Mouse (Mus musculus) MEL (cell line): ENCODE measurements around the gene Ap4s1. TPM values are rescaled to one million over a fixed set of nuclear protein-coding genes. Genes with fewer than 3 reads are reported as not detected.

Experiments
- DNase-seq: peaks from one replicate; pipeline ENCODE4 v3.0.0; 2011; ENCODE audit warnings: low read depth, low spot score
- H3K27ac ChIP-seq: 2 replicates; pipeline ENCODE4 v1.5.1; 2012; ENCODE audit warnings: low read depth, mild to moderate bottlenecking, control low read depth, low read length, moderate library complexity; ENCODE audit not compliant: control insufficient read depth
- H3K27me3 ChIP-seq, 2 experiments: fragments of 150-350 bp in 1 of 2; sonication (generic) in 1 of 2; 2 replicates each; pipeline ENCODE4 v1.6.1; 2012; ENCODE audit warnings: low read length in 2 of 2, mild to moderate bottlenecking in 2 of 2, improper control_type of control experiment in 1 of 2, moderate library complexity in 1 of 2; ENCODE audit not compliant: insufficient read depth in 2 of 2, control insufficient read depth in 1 of 2
- H3K36me3 ChIP-seq, 2 experiments: 2 replicates each; pipeline ENCODE4 v1.6.1; 2012 to 2014; ENCODE audit warnings: low read length in 2 of 2, improper control_type of control experiment in 1 of 2, inconsistent platforms in 1 of 2, mild to moderate bottlenecking in 1 of 2; ENCODE audit not compliant: insufficient read depth in 2 of 2, control insufficient read depth in 1 of 2
- H3K4me1 ChIP-seq, 2 experiments: fragments of 150-350 bp in 1 of 2; sonication (generic) in 1 of 2; 2 replicates each; pipeline ENCODE4 v1.6.1; 2012; ENCODE audit warnings: low read length in 2 of 2, improper control_type of control experiment in 1 of 2, mild to moderate bottlenecking in 1 of 2; ENCODE audit not compliant: insufficient read depth in 2 of 2, control insufficient read depth in 1 of 2
- H3K4me3 ChIP-seq, 2 experiments: fragments of 150-350 bp in 1 of 2; sonication (generic) in 1 of 2; 2 replicates each; pipeline ENCODE4 v1.5.1; 2012; ENCODE audit warnings: low read depth in 2 of 2, low read length in 2 of 2, mild to moderate bottlenecking in 2 of 2, moderate library complexity in 2 of 2, control low read depth in 1 of 2, improper control_type of control experiment in 1 of 2; ENCODE audit not compliant: control insufficient read depth in 1 of 2, insufficient read depth in 1 of 2
- H3K79me2 ChIP-seq: 2 replicates; pipeline ENCODE4 v1.6.1; 2012; ENCODE audit warnings: mild to moderate bottlenecking, low read length, moderate library complexity; ENCODE audit not compliant: control insufficient read depth, poor library complexity, insufficient read depth
- H3K9ac ChIP-seq: 2 replicates; pipeline ENCODE4 v1.6.1; 2012; ENCODE audit warnings: low read depth, mild to moderate bottlenecking, control low read depth, low read length, moderate library complexity; ENCODE audit not compliant: control insufficient read depth, poor library complexity, severe bottlenecking
- H3K9me3 ChIP-seq: fragments of 150-350 bp; sonication (generic); replicated peaks from 2 replicates; pipeline ENCODE4 v1.6.1; 2012; ENCODE audit warnings: mild to moderate bottlenecking, low read length, improper control_type of control experiment, moderate library complexity; ENCODE audit not compliant: insufficient read depth
- BHLHE40 ChIP-seq: IDR thresholded peaks from 2 replicates; pipeline ENCODE4 v1.6.1; 2012; ENCODE audit warnings: low read depth, mild to moderate bottlenecking, inconsistent platforms, low read length, improper control_type of control experiment, borderline replicate concordance
- CHD1 ChIP-seq: IDR thresholded peaks from 2 replicates; pipeline ENCODE4 v1.6.1; 2012; ENCODE audit warnings: low read depth, mild to moderate bottlenecking, inconsistent platforms, low read length, improper control_type of control experiment
- ELF1 ChIP-seq: IDR thresholded peaks from 2 replicates; pipeline ENCODE4 v1.6.1; 2014; ENCODE audit warnings: low read depth, mild to moderate bottlenecking, inconsistent platforms, low read length, improper control_type of control experiment, moderate library complexity
- ETS1 ChIP-seq: IDR thresholded peaks from 2 replicates; pipeline ENCODE4 v1.6.1; 2012; ENCODE audit warnings: low read depth, mild to moderate bottlenecking, inconsistent platforms, low read length, improper control_type of control experiment, moderate library complexity
- GATA1 ChIP-seq: IDR thresholded peaks from 2 replicates; pipeline ENCODE4 v1.6.1; 2011; ENCODE audit warnings: low read depth, low read length, improper control_type of control experiment
- HCFC1 ChIP-seq: IDR thresholded peaks from 2 replicates; pipeline ENCODE4 v1.6.1; 2012; ENCODE audit warnings: low read depth, mild to moderate bottlenecking, inconsistent platforms, low read length, improper control_type of control experiment, moderate library complexity
- JUND ChIP-seq: IDR thresholded peaks from 2 replicates; pipeline ENCODE4 v1.6.1; 2011; ENCODE audit warnings: low read depth, mild to moderate bottlenecking, improper control_type of control experiment, low read length
- KAT2A ChIP-seq: conservative IDR thresholded peaks from 2 replicates; pipeline ENCODE4 v1.6.1; 2012; ENCODE audit warnings: low read depth, low read length, improper control_type of control experiment, inconsistent platforms
- MAFK ChIP-seq: IDR thresholded peaks from 2 replicates; pipeline ENCODE4 v1.6.1; 2011; ENCODE audit warnings: low read depth, mild to moderate bottlenecking, low read length, improper control_type of control experiment, borderline replicate concordance
- MAX ChIP-seq: IDR thresholded peaks from 2 replicates; pipeline ENCODE4 v1.6.1; 2011; ENCODE audit warnings: low read length, improper control_type of control experiment
- MAZ ChIP-seq: IDR thresholded peaks from 2 replicates; pipeline ENCODE4 v1.6.1; 2012; ENCODE audit warnings: low read depth, mild to moderate bottlenecking, inconsistent platforms, low read length, improper control_type of control experiment
- MEF2A ChIP-seq: IDR thresholded peaks from 2 replicates; pipeline ENCODE4 v1.6.1; 2014; ENCODE audit warnings: low read depth, mild to moderate bottlenecking, inconsistent platforms, low read length, improper control_type of control experiment; ENCODE audit not compliant: poor library complexity, insufficient replicate concordance, severe bottlenecking; ENCODE audit errors: extremely low read depth
- MXI1 ChIP-seq: IDR thresholded peaks from 2 replicates; pipeline ENCODE4 v1.6.1; 2011; ENCODE audit warnings: mild to moderate bottlenecking, low read depth, low read length, improper control_type of control experiment
- MYB ChIP-seq: IDR thresholded peaks from 2 replicates; pipeline ENCODE4 v1.6.1; 2011; ENCODE audit warnings: mild to moderate bottlenecking, low read depth, low read length, improper control_type of control experiment
- MYC ChIP-seq: IDR thresholded peaks from 2 replicates; pipeline ENCODE4 v1.6.1; 2011; ENCODE audit warnings: low read depth, mild to moderate bottlenecking, low read length, improper control_type of control experiment, moderate library complexity
- NELFE ChIP-seq: IDR thresholded peaks from 2 replicates; pipeline ENCODE4 v1.6.1; 2011; ENCODE audit warnings: low read depth, low read length, improper control_type of control experiment
- NRF1 ChIP-seq: IDR thresholded peaks from 2 replicates; pipeline ENCODE4 v1.6.1; 2014; ENCODE audit warnings: low read depth, mild to moderate bottlenecking, inconsistent platforms, low read length, improper control_type of control experiment, moderate library complexity; ENCODE audit not compliant: poor library complexity, insufficient read depth, severe bottlenecking
- POLR2A ChIP-seq, 2 experiments: IDR thresholded peaks; 2 replicates each; pipeline ENCODE4 v1.6.1; 2011 to 2012; ENCODE audit warnings: low read length in 2 of 2, mild to moderate bottlenecking in 2 of 2, control low read depth in 1 of 2, improper control_type of control experiment in 1 of 2, low read depth in 1 of 2, moderate library complexity in 1 of 2; ENCODE audit not compliant: control insufficient read depth in 1 of 2, insufficient read depth in 1 of 2, poor library complexity in 1 of 2
- POLR2AphosphoS5 ChIP-seq: IDR thresholded peaks from 2 replicates; pipeline ENCODE4 v1.6.1; 2012; ENCODE audit warnings: low read depth, borderline replicate concordance, mild to moderate bottlenecking, inconsistent platforms, low read length, moderate library complexity, mixed read lengths
- RAD21 ChIP-seq: IDR thresholded peaks from 2 replicates; pipeline ENCODE4 v1.6.1; 2011; ENCODE audit warnings: mild to moderate bottlenecking, low read depth, low read length, improper control_type of control experiment
- RCOR1 ChIP-seq: IDR thresholded peaks from 2 replicates; pipeline ENCODE4 v1.6.1; 2012; ENCODE audit warnings: low read depth, mild to moderate bottlenecking, inconsistent platforms, low read length, improper control_type of control experiment
- SMC3 ChIP-seq: IDR thresholded peaks from 2 replicates; pipeline ENCODE4 v1.6.1; 2011; ENCODE audit warnings: low read depth, low read length, improper control_type of control experiment
- TAL1 ChIP-seq: IDR thresholded peaks from 2 replicates; pipeline ENCODE4 v1.6.1; 2012; ENCODE audit warnings: mild to moderate bottlenecking, inconsistent platforms, low read length, moderate library complexity, mixed read lengths
- USF2 ChIP-seq, 2 experiments: IDR thresholded peaks; 2 replicates each; pipeline ENCODE4 v1.6.1; 2011 to 2012; ENCODE audit warnings: improper control_type of control experiment in 2 of 2, low read length in 2 of 2, borderline replicate concordance in 1 of 2, inconsistent platforms in 1 of 2, low read depth in 1 of 2, mild to moderate bottlenecking in 1 of 2; ENCODE audit not compliant: insufficient read depth in 1 of 2
- ZC3H11A ChIP-seq: IDR thresholded peaks from 2 replicates; pipeline ENCODE4 v1.6.1; 2012; ENCODE audit warnings: low read depth, mild to moderate bottlenecking, inconsistent platforms, low read length, improper control_type of control experiment
- ZNF384 ChIP-seq: IDR thresholded peaks from 2 replicates; pipeline ENCODE4 v1.6.1; 2012; ENCODE audit warnings: low read depth, mild to moderate bottlenecking, inconsistent platforms, low read length, improper control_type of control experiment
- polyA plus RNA-seq, 2 experiments: library from polyadenylated mRNA; stranded (reverse) in 1 of 2; unstranded in 1 of 2; fragments of >175 nt in 1 of 2; fragments of >200 nt in 1 of 2; gene quantifications; 2 replicates each; pipeline versions ENCODE4 v1.2.1 to v1.2.4; 2012; ENCODE audit warnings: low replicate concordance in 2 of 2, low read depth in 1 of 2; ENCODE audit not compliant: insufficient read length in 2 of 2, insufficient read depth in 1 of 2, missing spikeins in 1 of 2
- total RNA-seq: library from RNA; depleted of rRNA; stranded (reverse); fragments of 300-350 nt; gene quantifications from 2 replicates; pipeline ENCODE4 v1.2.3, GENCODE M21; 2012

Ap4s1 gene
- total and polyA plus RNA-seq, 3 experiments = 9.0 to 13.3 TPM; not detected in 1

- H3K4me3 ChIP-seq = no peak overlapping the region
- peaks cover 0 to 11% of the 10 kb centered on the region in 2 experiments; a peak in 3 of 4 replicates for H3K4me1 ChIP-seq
- H3K27ac ChIP-seq = no peak overlapping the region
- no peaks in the 10 kb centered on the region for H3K27me3 ChIP-seq
- no peaks in the 10 kb centered on the region for H3K79me2 ChIP-seq
- H3K9ac ChIP-seq = no peak overlapping the region
- DNase-seq = no peak
- TF ChIP-seq NELFE (no peak), MYC (no peak), ELF1 (no peak), ETS1 (no peak), JUND (no peak), MEF2A (no peak), MYB (no peak), POLR2AphosphoS5 (no peak), RAD21 (no peak), MAZ (no peak), MXI1 (no peak), ZC3H11A (no peak), CHD1 (no peak), TAL1 (no peak)
- H3K9me3 ChIP-seq = no peaks in the 10 kb centered on the region
- H3K36me3 ChIP-seq = peaks cover 0 to 5% of the 10 kb centered on the region in 2 experiments; a peak in 2 of 4 replicates
Observed at GRCm38 (mm10) chr12:51705778-51706177, 14.9 kb downstream of the Ap4s1 start.

DNA sequence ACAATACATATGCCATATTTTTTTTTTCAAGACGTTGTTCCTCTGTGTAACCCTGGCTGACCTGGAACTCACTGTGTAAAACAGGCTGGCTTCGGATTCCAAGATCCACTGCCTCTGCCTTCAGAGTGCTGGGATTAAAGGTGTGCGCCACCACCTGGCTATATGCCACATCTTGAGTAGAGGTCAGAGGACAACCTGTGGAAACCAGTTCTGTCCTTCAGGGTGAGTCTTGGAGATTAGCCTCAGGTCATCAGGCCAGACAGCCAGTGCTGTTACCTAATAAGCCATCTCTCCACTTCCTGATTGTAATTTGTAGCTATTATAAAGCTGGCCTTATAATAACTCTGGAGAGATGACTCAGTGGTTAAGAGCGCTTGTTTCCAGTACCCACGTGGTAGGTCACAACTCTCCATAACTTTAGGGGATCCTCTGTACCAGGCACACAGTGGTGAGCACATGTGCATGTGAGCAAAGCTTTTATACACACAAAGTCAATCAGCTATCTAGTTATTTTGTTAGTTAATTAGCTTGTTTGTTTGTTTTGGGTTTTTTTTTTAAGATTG, 15.9 kb downstream of the Ap4s1 start:
- Histone ChIP-seq H3K4me3 (no peak overlapping the region), H3K27me3 (no peaks in the 10 kb centered on the region), H3K9me3 (no peaks in the 10 kb centered on the region), H3K36me3 (peaks cover 0 to 5% of the 10 kb centered on the region in 2 experiments; a peak in 2 of 4 replicates), H3K4me1 (peaks cover 0 to 11% of the 10 kb centered on the region in 2 experiments; a peak in 3 of 4 replicates), H3K79me2 (no peaks in the 10 kb centered on the region), H3K27ac (no peak overlapping the region), H3K9ac (no peak overlapping the region)
- no peak for TF ChIP-seq KAT2A
- TF ChIP-seq SMC3 = no peak
- no peak for TF ChIP-seq BHLHE40
- TF ChIP-seq GATA1 = no peak
- no peak for TF ChIP-seq POLR2A (IDR thresholded peaks at IDR 0.05; ENCODE audit: control insufficient read depth in 1 of 2, insufficient read depth in 1 of 2, low read depth in 1 of 2, low read length in 2 of 2, poor library complexity in 1 of 2)
- no peak for TF ChIP-seq RCOR1
- TF ChIP-seq MAZ = no peak
- TF ChIP-seq ZNF384 = no peak
- no peak for TF ChIP-seq MAX
- TF ChIP-seq ELF1 = no peak
- TF ChIP-seq USF2 (IDR thresholded peaks at IDR 0.05; ENCODE audit: borderline replicate concordance in 1 of 2, insufficient read depth in 1 of 2, low read depth in 1 of 2, low read length in 2 of 2) = no peak
- TF ChIP-seq MAFK = no peak
- TF ChIP-seq NRF1 = no peak
- no peak for TF ChIP-seq ZC3H11A
- no peak for TF ChIP-seq HCFC1
- TF ChIP-seq ETS1 = no peak
- no peak for TF ChIP-seq MXI1
- TF ChIP-seq JUND = no peak
- TF ChIP-seq MEF2A = no peak
- TF ChIP-seq POLR2AphosphoS5 = no peak
- no peak for DNase-seq
